Mouse (Mus musculus): Measurements from ENCODE around the gene Ifit1bl2. TPM values are rescaled to one million over a fixed set of nuclear protein-coding genes. Genes with fewer than 3 reads are reported as not detected.
"Not testable (repeated sequence)": the region's sequence is repeated elsewhere in the genome, so short reads cannot be mapped to it uniquely, and the experiment has no call there.

Ifit1bl2 gene
- polyA plus RNA-seq, 1 experiment from 2014 or later = not detected

DNA sequence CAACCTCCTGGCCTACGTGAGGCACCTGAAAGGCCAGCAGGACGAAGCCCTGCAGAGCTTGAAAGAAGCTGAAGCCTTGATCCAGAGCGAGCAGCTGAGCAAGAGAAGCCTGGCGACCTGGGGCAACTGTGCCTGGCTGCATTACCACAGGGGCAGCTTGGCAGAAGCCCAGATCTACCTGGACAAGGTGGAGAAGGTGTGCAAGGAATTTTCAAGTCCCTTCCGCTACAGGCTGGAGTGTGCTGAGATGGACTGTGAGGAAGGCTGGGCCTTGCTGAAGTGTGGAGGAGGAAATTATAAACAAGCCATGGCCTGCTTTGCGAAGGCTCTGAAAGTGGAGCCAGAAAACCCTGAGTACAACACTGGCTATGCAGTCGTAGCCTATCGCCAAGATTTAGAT is 7.1 kb upstream of the Ifit1bl2 start:
- not testable (repeated sequence) for H3K36me3 ChIP-seq; ATAC-seq; H3K27me3 ChIP-seq (replicated peaks); H3K27ac ChIP-seq; H3K4me3 ChIP-seq; H3K9ac ChIP-seq; H3K9me3 ChIP-seq (replicated peaks); H3K4me2 ChIP-seq
- peaks cover 10% of the 10 kb centered on the region for H3K4me1 ChIP-seq
- WGBS (ENCODE audit: insufficient replicate concordance) = 64% methylated on average over 8 of the region's 8 CpGs

DNA sequence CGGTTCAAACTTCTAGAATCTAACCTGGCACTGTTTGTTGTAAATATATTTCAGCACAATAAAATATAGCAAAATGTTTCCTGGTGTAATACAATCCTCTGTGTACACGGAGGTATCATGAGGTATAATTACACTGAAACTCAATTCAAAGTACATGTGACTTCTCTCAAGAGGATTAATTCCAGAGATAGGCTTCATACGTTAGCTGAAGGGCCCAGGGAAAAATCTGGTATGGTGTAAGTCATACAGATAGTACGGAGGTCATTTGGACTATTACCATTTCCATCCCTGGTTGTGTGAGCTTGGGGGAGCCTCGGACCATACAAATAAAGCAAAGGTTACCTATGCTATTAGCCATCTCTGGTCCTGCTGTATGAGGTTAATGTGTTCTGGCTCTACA is 2.1 kb upstream of the Ifit1bl2 start:
- H3K4me1 ChIP-seq = peaks cover 14% of the 10 kb centered on the region
- no peak; the same call in 1 of the 2 replicates for ATAC-seq
- H3K27me3 ChIP-seq (replicated peaks) = peaks cover 18% of the 10 kb centered on the region
- 60% methylated on average over 5 of the region's 5 CpGs for WGBS (ENCODE audit: insufficient replicate concordance)
- no peak overlapping the region for H3K4me3 ChIP-seq
- no peak overlapping the region for H3K9ac ChIP-seq
- H3K4me2 ChIP-seq = no peak overlapping the region
- no peaks in the 10 kb centered on the region for H3K9me3 ChIP-seq (replicated peaks)
- no peak overlapping the region for H3K27ac ChIP-seq
- no peaks in the 10 kb centered on the region for H3K36me3 ChIP-seq

DNA sequence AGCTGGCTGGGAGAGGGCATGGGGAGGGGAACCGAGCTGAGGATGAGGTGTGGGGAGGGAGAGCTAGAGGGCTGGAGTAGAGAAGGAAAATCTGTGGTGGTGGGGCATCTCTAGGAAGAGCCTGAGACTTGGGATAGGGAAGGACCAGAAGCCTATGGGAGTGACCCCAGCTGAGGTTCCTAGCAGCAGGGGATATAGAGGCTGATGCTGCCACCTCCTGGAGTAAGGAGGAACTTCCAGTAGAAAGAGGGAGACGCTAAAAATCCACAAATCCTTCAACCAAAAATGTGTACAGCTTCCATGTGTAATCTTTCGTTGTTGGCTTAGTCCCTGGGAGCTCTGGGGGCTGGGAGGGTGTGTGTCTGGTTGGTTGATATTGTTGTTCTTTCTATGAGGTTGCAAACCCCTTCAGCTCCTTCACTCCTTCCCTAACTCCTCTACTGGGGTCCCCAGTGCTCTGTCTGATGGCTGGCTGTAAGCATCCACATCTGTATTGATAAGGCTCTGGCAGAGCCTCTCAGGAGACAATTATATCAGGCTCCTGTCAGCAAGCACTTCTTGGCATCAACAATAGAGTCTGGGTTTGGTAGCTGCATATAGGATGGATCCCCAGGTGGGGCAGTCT is 3.5 kb downstream of the Ifit1bl2 start:
- 5% methylated on average over 3 of the region's 3 CpGs for WGBS (ENCODE audit: insufficient replicate concordance)
- H3K36me3 ChIP-seq = no peaks in the 10 kb centered on the region
- ATAC-seq = peak; percentile 55; the same call in 1 of the 2 replicates
- no peak overlapping the region for H3K4me3 ChIP-seq
- no peaks in the 10 kb centered on the region for H3K9me3 ChIP-seq (replicated peaks)
- H3K27me3 ChIP-seq (replicated peaks) = peaks cover 19% of the 10 kb centered on the region; the same call in 1 of the 2 replicates
- H3K4me1 ChIP-seq = 0 out of 2 replicates have a peak, but pooled peaks cover 6% of the 10 kb centered on the region
- H3K4me2 ChIP-seq = no peak overlapping the region
- no peak overlapping the region for H3K9ac ChIP-seq
- H3K27ac ChIP-seq = no peak overlapping the region

DNA sequence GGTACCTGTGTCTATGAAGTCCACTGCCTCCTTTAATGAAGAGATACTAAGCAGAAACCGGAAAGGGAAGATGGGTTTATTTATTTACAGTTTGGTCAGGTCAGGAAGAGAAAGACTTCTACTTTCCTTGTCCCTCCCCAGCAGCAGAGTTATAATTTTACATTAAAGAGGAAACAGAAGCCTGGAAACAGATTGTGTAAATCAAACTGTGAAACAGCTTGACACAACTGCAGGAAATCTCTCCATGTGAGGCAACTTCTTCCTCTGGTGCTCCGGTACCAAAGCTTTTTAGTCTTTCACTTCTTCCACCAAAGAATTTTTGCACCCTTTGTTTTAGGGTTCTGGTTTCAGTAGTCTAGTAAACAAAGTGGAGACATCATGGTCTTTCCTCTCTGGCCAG is 7.1 kb downstream of the Ifit1bl2 start:
- Histone ChIP-seq H3K36me3 (no peaks in the 10 kb centered on the region), H3K27ac (no peak overlapping the region), H3K4me3 (no peak overlapping the region), H3K4me2 (no peak overlapping the region), H3K27me3 (replicated peaks) (0 out of 2 replicates have a peak, but pooled peaks cover 4% of the 10 kb centered on the region), H3K4me1 (no peaks in the 10 kb centered on the region), H3K9ac (no peak overlapping the region), H3K9me3 (replicated peaks) (no peaks in the 10 kb centered on the region)
- 48% methylated on average over 2 of the region's 2 CpGs for WGBS (ENCODE audit: insufficient replicate concordance)
- no peak for ATAC-seq

DNA sequence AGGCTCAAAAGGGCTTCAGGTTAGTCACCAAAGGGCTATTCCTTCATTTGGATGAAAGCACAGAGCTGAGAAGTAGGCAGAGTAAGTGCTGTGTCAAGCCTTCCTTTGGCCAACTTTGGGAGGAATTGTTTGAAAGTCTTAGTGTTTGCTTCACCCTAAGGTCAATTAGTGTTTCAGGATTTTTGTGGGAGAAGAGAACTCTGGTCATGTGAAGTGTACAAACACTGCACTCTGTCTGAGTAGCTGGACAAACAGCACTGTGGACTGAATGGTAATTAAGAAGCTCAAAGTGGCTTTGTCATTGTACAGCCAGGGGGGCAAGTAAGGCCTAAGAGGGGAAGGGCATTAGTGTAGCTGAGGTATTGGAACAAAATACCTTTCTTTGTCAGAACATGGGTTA is 9.1 kb downstream of the Ifit1bl2 start:
- H3K27ac ChIP-seq = no peak overlapping the region
- ATAC-seq = no peak
- H3K9me3 ChIP-seq (replicated peaks) = no peaks in the 10 kb centered on the region
- no peak overlapping the region for H3K4me3 ChIP-seq
- no peak overlapping the region for H3K4me2 ChIP-seq
- no peak overlapping the region for H3K9ac ChIP-seq
- no peaks in the 10 kb centered on the region for H3K36me3 ChIP-seq
- no peaks in the 10 kb centered on the region for H3K27me3 ChIP-seq (replicated peaks)
- no peaks in the 10 kb centered on the region for H3K4me1 ChIP-seq

DNA sequence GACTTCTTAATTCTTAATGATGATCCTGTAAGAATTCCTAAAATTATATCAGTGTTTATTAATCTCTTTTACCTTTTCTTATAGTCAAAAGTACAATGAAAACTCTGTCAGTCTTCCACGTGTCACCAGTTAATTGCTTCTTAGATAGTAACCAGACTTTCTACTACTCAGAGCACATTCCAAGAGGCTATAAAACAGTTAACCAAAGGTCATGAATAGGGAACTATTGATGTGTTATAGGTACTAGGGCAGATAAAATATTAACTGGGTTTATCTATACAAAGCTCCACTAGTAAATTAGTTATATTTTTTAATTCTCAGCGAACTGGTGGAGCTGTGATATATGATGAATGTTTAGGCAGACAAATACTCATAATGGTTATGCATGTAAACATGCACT is 13.0 kb downstream of the Ifit1bl2 start:
- Histone ChIP-seq H3K36me3 (no peaks in the 10 kb centered on the region), H3K27me3 (replicated peaks) (no peaks in the 10 kb centered on the region), H3K4me3 (no peak overlapping the region), H3K4me1 (no peaks in the 10 kb centered on the region), H3K27ac (no peak overlapping the region), H3K9ac (no peak overlapping the region), H3K4me2 (no peak overlapping the region), H3K9me3 (replicated peaks) (no peaks in the 10 kb centered on the region)
- WGBS (ENCODE audit: insufficient replicate concordance) = 41% methylated on average over 2 of the region's 2 CpGs
- no peak for ATAC-seq

DNA sequence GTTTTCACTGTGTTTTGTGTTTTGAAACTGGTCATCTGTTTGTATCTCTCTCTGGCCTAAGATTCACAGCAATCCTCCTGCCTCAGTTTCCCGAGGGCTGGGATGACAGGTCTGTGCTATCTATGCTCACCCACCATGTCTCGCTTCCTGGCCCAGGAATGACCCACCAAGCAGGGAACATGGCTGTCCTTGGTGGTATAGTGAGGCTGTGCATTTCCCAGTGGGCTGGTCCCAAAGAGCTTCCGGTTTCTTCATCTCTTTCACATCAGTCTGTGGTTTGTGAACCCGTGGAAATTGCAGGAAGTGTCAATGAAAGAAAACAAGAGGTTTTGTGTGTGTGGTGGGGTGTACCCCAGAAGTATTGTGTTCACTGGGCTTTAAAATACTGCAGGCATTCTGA is 15.9 kb downstream of the Ifit1bl2 start:
- H3K27me3 ChIP-seq (replicated peaks) = no peaks in the 10 kb centered on the region
- H3K9ac ChIP-seq = no peak overlapping the region
- H3K9me3 ChIP-seq (replicated peaks) = no peaks in the 10 kb centered on the region
- H3K4me1 ChIP-seq = no peaks in the 10 kb centered on the region
- no peak overlapping the region for H3K4me3 ChIP-seq
- no peak for ATAC-seq
- H3K36me3 ChIP-seq = no peaks in the 10 kb centered on the region
- WGBS (ENCODE audit: insufficient replicate concordance) = 45% methylated on average over 4 of the region's 4 CpGs
- no peak overlapping the region for H3K4me2 ChIP-seq
- no peak overlapping the region for H3K27ac ChIP-seq

DNA sequence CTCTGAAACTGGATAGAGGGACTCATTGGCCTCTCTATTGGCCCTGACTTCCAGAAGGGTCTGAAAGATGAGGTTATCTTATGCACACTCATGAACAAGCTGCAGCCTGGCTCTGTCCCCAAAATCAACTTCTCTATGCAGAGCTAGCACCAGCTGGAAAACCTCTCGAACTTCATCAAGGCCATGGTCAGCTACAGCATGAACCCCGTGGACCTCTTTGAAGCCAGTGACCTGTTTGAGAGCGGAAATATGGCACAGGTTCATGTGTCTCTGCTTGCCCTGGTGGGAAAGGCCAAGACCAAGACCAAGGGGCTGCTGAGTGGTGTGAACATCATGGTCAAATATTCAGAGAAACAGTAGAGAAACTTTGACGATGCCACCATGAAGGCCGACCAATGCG is 16.8 kb downstream of the Ifit1bl2 start:
- Histone ChIP-seq H3K36me3 (no peaks in the 10 kb centered on the region), H3K4me3 (no peak overlapping the region), H3K27ac (no peak overlapping the region), H3K27me3 (replicated peaks) (no peaks in the 10 kb centered on the region), H3K9ac (no peak overlapping the region), H3K4me1 (no peaks in the 10 kb centered on the region), H3K9me3 (replicated peaks) (no peaks in the 10 kb centered on the region), H3K4me2 (no peak overlapping the region)
- 78% methylated on average over 6 of the region's 6 CpGs for WGBS (ENCODE audit: insufficient replicate concordance)
- ATAC-seq = no peak

DNA sequence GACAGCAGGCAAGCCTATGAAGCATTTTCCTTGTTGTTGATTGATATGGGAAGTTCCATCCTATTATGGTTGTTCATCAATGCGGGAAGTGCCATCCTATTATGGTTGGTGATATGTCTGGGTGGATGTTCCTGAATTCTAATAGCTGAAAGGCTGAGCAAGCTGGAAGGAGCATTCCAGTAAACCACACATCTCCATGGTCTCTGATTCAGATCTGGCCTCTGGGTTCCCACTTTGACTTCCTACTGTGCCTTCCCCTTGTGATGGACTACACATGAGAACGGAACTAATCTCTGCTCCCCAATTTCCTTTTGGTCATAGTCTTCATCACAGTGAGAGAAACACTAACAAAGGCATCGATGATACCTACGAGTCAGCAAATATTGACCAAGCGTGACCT is 19.7 kb downstream of the Ifit1bl2 start:
- Histone ChIP-seq H3K27ac (no peak overlapping the region), H3K4me2 (no peak overlapping the region), H3K36me3 (no peaks in the 10 kb centered on the region), H3K4me1 (no peaks in the 10 kb centered on the region), H3K27me3 (replicated peaks) (no peaks in the 10 kb centered on the region), H3K4me3 (no peak overlapping the region), H3K9ac (no peak overlapping the region), H3K9me3 (replicated peaks) (no peaks in the 10 kb centered on the region)
- 69% methylated on average over 5 of the region's 5 CpGs for WGBS (ENCODE audit: insufficient replicate concordance)
- ATAC-seq = no peak

DNA sequence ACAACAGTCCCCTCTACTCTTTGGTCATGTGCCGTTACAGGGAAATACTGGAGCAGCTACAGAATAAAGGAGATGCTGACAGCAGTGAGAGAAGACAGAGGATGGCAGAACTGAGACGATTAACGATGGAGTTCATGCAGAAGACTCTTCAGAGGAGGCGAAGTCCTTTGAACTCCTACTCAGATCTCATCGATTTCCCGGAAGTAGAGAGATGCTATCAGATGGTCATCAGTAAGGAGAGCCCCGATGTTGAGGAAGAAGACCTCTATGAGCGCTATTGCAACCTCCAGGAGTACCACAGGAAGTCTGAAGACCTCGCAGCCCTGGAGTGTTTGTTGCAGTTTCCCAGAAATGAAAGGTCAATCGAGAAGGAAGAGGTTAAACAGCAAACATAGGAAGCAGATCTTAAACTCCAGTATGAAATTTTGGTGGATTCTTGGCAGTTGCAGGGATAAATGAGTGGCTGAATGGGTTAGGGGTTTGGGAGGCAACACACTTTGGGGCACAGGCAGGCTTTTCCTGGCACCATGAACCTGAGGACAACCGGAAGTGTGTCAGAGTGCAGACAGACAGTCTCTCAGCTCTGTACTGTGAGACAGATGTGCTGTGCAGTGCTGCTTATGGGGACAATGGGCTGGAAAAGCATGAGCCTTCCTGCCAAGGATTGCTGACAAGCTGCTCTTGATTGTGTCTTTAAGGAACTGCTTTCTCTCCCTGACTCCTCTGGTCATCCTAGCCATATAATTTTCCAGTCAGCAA is 28.1 kb downstream of the Ifit1bl2 start:
- H3K36me3 ChIP-seq; H3K4me2 ChIP-seq; ATAC-seq; H3K4me1 ChIP-seq; H3K4me3 ChIP-seq; H3K9me3 ChIP-seq (replicated peaks); H3K27ac ChIP-seq; H3K27me3 ChIP-seq (replicated peaks); H3K9ac ChIP-seq: not testable (repeated sequence)
- 67% methylated on average over 8 of the region's 11 CpGs for whole genome bisulfite sequencing (ENCODE audit: insufficient replicate concordance)

DNA sequence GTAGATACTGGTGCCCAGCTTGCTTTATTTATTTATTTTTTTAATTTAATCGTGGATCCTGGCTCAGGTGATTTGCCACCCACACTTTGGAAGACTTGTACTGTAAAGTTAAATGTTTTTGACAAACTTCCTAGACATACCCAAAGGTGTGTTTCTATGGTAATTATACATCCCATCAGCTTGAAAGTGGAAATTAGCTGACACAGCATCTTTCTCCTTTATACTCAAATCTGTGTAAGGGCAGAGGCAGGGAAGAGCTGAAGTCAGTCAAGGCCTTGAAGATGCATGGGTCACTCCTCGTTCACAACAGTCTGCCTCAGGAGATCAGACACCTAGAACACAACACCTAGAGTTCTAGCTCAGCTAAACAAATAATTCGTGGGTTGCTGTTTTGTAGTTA is 30.4 kb downstream of the Ifit1bl2 start:
- H3K9ac ChIP-seq; ATAC-seq; H3K27me3 ChIP-seq (replicated peaks); H3K4me1 ChIP-seq; H3K36me3 ChIP-seq; H3K4me2 ChIP-seq; H3K9me3 ChIP-seq (replicated peaks); H3K4me3 ChIP-seq; H3K27ac ChIP-seq: not testable (repeated sequence)
- WGBS (ENCODE audit: insufficient replicate concordance) = 40% methylated on average over 3 of the region's 3 CpGs

DNA sequence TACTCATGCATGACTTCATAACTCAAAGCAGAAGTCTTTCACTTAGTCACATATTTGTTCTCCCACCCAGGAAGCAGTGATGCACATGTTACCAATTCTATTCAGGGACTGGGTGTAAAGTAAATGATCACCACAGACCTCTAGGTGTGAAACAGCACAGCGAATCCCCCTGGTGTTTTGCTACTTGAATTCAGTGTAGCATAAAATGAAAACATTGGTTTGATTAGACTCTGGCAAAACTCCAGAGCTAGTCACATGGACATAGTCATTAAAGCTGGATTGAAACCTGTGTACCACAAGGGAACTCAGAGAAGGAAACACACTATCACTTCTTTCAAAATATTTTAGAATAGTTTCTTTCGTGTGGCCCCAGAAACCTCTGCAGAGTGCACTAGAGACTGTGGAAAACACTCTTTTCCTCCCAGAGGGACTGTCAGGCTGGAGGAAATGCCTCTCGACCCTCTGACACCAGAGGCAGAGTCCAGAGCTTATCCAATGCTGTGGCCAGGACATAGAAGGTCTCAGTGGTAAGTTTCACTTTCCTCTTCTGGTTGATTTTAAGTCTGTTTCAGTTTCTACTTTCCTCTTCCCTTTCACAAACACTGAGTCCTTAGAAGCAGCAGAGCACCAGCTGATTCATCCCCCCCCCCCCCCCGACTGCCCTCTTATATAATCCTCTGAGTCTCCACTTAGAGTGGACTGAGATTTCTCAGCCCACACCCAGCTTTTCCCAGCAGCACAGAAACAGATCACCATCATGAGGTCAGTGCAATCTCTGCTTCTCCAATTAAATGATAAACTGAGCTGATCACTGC is 33.1 kb downstream of the Ifit1bl2 start, which contains the start of gene Ifit3b:
Gene Ifit3b (plus strand): TSS at position 734 of the 815 bp plus-strand sequence.
- not testable (repeated sequence) for H3K4me1 ChIP-seq; H3K36me3 ChIP-seq; H3K9ac ChIP-seq; H3K27me3 ChIP-seq (replicated peaks); H3K4me3 ChIP-seq; H3K27ac ChIP-seq; H3K4me2 ChIP-seq; H3K9me3 ChIP-seq (replicated peaks)
- 31% methylated on average over 4 of the region's 4 CpGs for WGBS (ENCODE audit: insufficient replicate concordance)
- peak; percentile 60; the same call in 1 of the 2 replicates for ATAC-seq
